Mouse (Mus musculus): ENCODE data around the gene Ltbp2. TPM values are rescaled to one million over a fixed set of nuclear protein-coding genes. Genes with fewer than 3 reads are reported as not detected.

The Ltbp2 gene
- polyA plus RNA-seq, 1 experiment from 2014 or later = 0.26 TPM

Other genes with a start within 250 kb of the Ltbp2 start
- 0.05 TPM in 1 of 2 replicates, not detected in the other for gene Vrtn, start 235.5 kb downstream of the Ltbp2 start, polyA plus RNA-seq (2015; fragmentation: Nextera tagmentation; extraction: Ambion mirVana)
- 10.9 and 12.0 TPM in 2 replicates for gene Syndig1l, start 177.7 kb downstream of the Ltbp2 start, polyA plus RNA-seq (2015; fragmentation: Nextera tagmentation; extraction: Ambion mirVana)
- gene Npc2, start 103.4 kb downstream of the Ltbp2 start, polyA plus RNA-seq (2015; fragmentation: Nextera tagmentation; extraction: Ambion mirVana) = 59.0 and 64.0 TPM in 2 replicates
- gene Isca2, start 103.3 kb downstream of the Ltbp2 start, polyA plus RNA-seq (2015; fragmentation: Nextera tagmentation; extraction: Ambion mirVana) = 137 and 151 TPM in 2 replicates
- gene Fcf1, start 94.4 kb upstream of the Ltbp2 start, polyA plus RNA-seq (2015; fragmentation: Nextera tagmentation; extraction: Ambion mirVana) = 80.9 and 85.9 TPM in 2 replicates
- gene Arel1, start 94.4 kb upstream of the Ltbp2 start, polyA plus RNA-seq (2015; fragmentation: Nextera tagmentation; extraction: Ambion mirVana) = 30.8 and 31.1 TPM in 2 replicates
- gene Ylpm1, start 119.8 kb upstream of the Ltbp2 start, polyA plus RNA-seq (2015; fragmentation: Nextera tagmentation; extraction: Ambion mirVana) = 29.2 and 32.2 TPM in 2 replicates
- gene Prox2, start 234.2 kb upstream of the Ltbp2 start, polyA plus RNA-seq (2015; fragmentation: Nextera tagmentation; extraction: Ambion mirVana) = 1.6 and 2.1 TPM in 2 replicates
- 113 and 115 TPM in 2 replicates for gene Dlst, start 234.3 kb upstream of the Ltbp2 start, polyA plus RNA-seq (2015; fragmentation: Nextera tagmentation; extraction: Ambion mirVana)

Data from hindbrain, embryonic 15.5 days (tissue).